Mouse (Mus musculus) liver, adult 2 months (tissue): ENCODE measurements around the gene Tmsb15b2. TPM values are rescaled to one million over a fixed set of nuclear protein-coding genes. Genes with fewer than 3 reads are reported as not detected.

Experiments
- DNase-seq: peaks from one replicate; pipeline ENCODE4 v3.0.0-alpha.2; 2011; ENCODE audit warnings: low read depth, low spot score; ENCODE audit errors: extremely low read depth
- H3K27ac ChIP-seq: fragments of 200-500 bp; replicated peaks from 2 replicates; pipeline ENCODE4 v1.5.1; 2012; ENCODE audit warnings: low read depth, mild to moderate bottlenecking, control low read depth, inconsistent platforms, low read length; ENCODE audit not compliant: insufficient read depth
- H3K27me3 ChIP-seq: fragments of 200-500 bp; 2 replicates; pipeline ENCODE4 v1.6.1; 2012; ENCODE audit warnings: mild to moderate bottlenecking, moderate library complexity, low read length, inconsistent platforms; ENCODE audit not compliant: control insufficient read depth, insufficient read depth
- H3K36me3 ChIP-seq: fragments of 200-500 bp; 2 replicates; pipeline ENCODE4 v1.6.1; 2012; ENCODE audit warnings: low read length, inconsistent platforms; ENCODE audit not compliant: control insufficient read depth, insufficient read depth
- H3K4me1 ChIP-seq: fragments of 200-500 bp; 2 replicates; pipeline ENCODE4 v1.6.1; 2011; ENCODE audit warnings: low read length; ENCODE audit not compliant: control insufficient read depth, insufficient read depth
- H3K4me3 ChIP-seq: fragments of 200-500 bp; 2 replicates; pipeline ENCODE4 v1.5.1; 2011; ENCODE audit warnings: low read depth, mild to moderate bottlenecking, control low read depth, low read length, moderate library complexity; ENCODE audit not compliant: insufficient read depth
- H3K79me2 ChIP-seq: fragments of 200-500 bp; 2 replicates; pipeline ENCODE4 v1.6.1; 2012; ENCODE audit warnings: inconsistent platforms, mild to moderate bottlenecking, low read length, moderate library complexity; ENCODE audit not compliant: control insufficient read depth, insufficient read depth
- H3K9ac ChIP-seq: fragments of 200-500 bp; 2 replicates; pipeline ENCODE4 v1.6.1; 2012; ENCODE audit warnings: low read depth, mild to moderate bottlenecking, control low read depth, inconsistent platforms, low read length
- CTCF ChIP-seq: fragments of 200-500 bp; IDR thresholded peaks from 2 replicates; pipeline ENCODE4 v1.5.1; 2011; ENCODE audit warnings: low read depth, low read length, control low read depth
- POLR2A ChIP-seq: fragments of 200-500 bp; IDR thresholded peaks from 2 replicates; pipeline ENCODE4 v1.6.1; 2011; ENCODE audit warnings: low read length, control low read depth; ENCODE audit not compliant: insufficient read depth; ENCODE audit errors: extremely low read depth
- polyA plus RNA-seq: library from polyadenylated mRNA; depleted of rRNA; stranded (reverse); fragments of >200 nt; gene quantifications from 2 replicates; pipeline ENCODE4 v1.2.3, GENCODE M21; 2012; rRNA removed
- total RNA-seq: library from RNA; depleted of rRNA; stranded (reverse); fragments of >200 nt; gene quantifications from 2 replicates; pipeline ENCODE4 v1.2.3, GENCODE M21; 2014; rRNA removed

Tmsb15b2 gene
- total and polyA plus RNA-seq, 2 experiments: 1.4 TPM; not detected in 1

DNA sequence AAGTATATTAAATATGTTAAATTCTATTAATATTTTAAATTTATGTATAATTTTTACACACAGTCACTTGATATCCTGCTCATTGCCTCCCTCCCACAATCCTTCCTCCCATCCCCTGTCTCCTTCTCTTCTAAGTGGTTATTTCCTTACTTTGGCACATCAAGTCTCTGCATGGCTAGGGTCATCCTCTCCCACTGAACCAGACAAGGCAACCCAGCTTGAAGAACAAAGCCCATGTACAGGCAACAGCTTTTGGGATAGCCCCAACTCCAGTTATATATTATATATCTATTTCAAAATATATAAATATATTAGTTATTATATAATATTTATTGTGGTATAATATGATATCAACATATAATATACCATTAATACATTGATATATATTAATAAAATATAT, 49.4 kb downstream of the Tmsb15b2 start:
- Histone ChIP-seq H3K9ac (no peak overlapping the region), H3K36me3 (no peaks in the 10 kb centered on the region), H3K79me2 (no peaks in the 10 kb centered on the region), H3K27me3 (no peaks in the 10 kb centered on the region), H3K4me1 (no peaks in the 10 kb centered on the region), H3K4me3 (no peak overlapping the region), H3K27ac (no peak overlapping the region)
- no peak for DNase-seq
- TF ChIP-seq POLR2A: no peak
- no peak for TF ChIP-seq CTCF

Other genes with a start within 250 kb of the Tmsb15b2 start
- 116 and 127 TPM in 2 replicates for gene Morf4l2, start 231.8 kb downstream of the Tmsb15b2 start, total RNA-seq
- 24.8 and 26.7 TPM in 2 replicates for gene Morf4l2, start 231.8 kb downstream of the Tmsb15b2 start, polyA plus RNA-seq
- not detected in 2 replicates for gene Glra4, start 195.4 kb downstream of the Tmsb15b2 start, total RNA-seq
- gene Glra4, start 195.4 kb downstream of the Tmsb15b2 start, polyA plus RNA-seq: not detected in 2 replicates
- 0.46 and 1.5 TPM in 2 replicates for gene Plp1, start 152.8 kb downstream of the Tmsb15b2 start, total RNA-seq
- 0.57 and 1.0 TPM in 2 replicates for gene Plp1, start 152.8 kb downstream of the Tmsb15b2 start, polyA plus RNA-seq
- not detected in 2 replicates for gene Rab9b, start 106.7 kb downstream of the Tmsb15b2 start, total RNA-seq
- not detected in 2 replicates for gene Rab9b, start 106.7 kb downstream of the Tmsb15b2 start, polyA plus RNA-seq
- gene H2bfm, start 48.2 kb downstream of the Tmsb15b2 start, total RNA-seq: not detected in 2 replicates
- gene H2bfm, start 48.2 kb downstream of the Tmsb15b2 start, polyA plus RNA-seq: not detected in 2 replicates
- 1.3 and 2.2 TPM in 2 replicates for gene Tmsb15l, start 1.4 kb upstream of the Tmsb15b2 start, total RNA-seq
- 0.12 and 0.21 TPM in 2 replicates for gene Tmsb15l, start 1.4 kb upstream of the Tmsb15b2 start, polyA plus RNA-seq
- gene Tmsb15b1, start 1.4 kb upstream of the Tmsb15b2 start, total RNA-seq: 1.5 and 1.9 TPM in 2 replicates
- gene Tmsb15b1, start 1.4 kb upstream of the Tmsb15b2 start, polyA plus RNA-seq: 0.43 and 0.68 TPM in 2 replicates
- 0.20 TPM in 1 of 2 replicates, not detected in the other for gene Zcchc18, start 17.7 kb upstream of the Tmsb15b2 start, total RNA-seq
- 0.04 TPM in 1 of 2 replicates, not detected in the other for gene Zcchc18, start 17.7 kb upstream of the Tmsb15b2 start, polyA plus RNA-seq
- 1.5 and 1.6 TPM in 2 replicates for gene Slc25a53, start 62.8 kb upstream of the Tmsb15b2 start, total RNA-seq
- 0.81 and 0.92 TPM in 2 replicates for gene Slc25a53, start 62.8 kb upstream of the Tmsb15b2 start, polyA plus RNA-seq
- gene Fam199x, start 74.1 kb upstream of the Tmsb15b2 start, total RNA-seq: 5.4 and 6.1 TPM in 2 replicates
- 0.48 and 0.63 TPM in 2 replicates for gene Fam199x, start 74.1 kb upstream of the Tmsb15b2 start, polyA plus RNA-seq
- gene Esx1, start 146.6 kb upstream of the Tmsb15b2 start, total RNA-seq: not detected in 2 replicates
- gene Esx1, start 146.6 kb upstream of the Tmsb15b2 start, polyA plus RNA-seq: not detected in 2 replicates